Mouse (Mus musculus) kidney, postnatal 25 days (tissue): Measurements from ENCODE around the gene Sell.

Experiments used
- DNase-seq, 2 experiments: peaks; one replicate each; pipeline ENCODE4 v3.0.0; 2021; ENCODE audit warnings: mixed read lengths in 2 of 2

Sell gene

DNA sequence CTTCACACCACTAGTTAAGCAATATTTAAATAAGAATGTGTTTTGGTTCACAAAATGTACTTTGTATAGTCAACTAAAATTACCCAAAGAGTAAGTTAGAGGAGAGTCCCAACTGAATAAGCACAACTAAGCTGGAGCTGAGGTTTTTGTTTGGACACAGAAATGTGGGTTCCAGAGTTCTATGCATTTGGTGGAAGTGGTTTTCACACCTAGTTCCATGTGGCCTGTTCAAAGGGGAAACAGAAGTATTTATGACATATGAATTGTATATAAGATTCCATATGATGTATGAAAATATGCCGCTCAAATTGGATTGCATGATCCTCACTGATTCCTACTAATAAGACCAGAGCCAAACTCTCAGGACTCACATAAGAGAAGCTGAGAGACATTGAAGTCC lies 13.6 kb downstream of the Sell start:
- no peak for DNase-seq

DNA sequence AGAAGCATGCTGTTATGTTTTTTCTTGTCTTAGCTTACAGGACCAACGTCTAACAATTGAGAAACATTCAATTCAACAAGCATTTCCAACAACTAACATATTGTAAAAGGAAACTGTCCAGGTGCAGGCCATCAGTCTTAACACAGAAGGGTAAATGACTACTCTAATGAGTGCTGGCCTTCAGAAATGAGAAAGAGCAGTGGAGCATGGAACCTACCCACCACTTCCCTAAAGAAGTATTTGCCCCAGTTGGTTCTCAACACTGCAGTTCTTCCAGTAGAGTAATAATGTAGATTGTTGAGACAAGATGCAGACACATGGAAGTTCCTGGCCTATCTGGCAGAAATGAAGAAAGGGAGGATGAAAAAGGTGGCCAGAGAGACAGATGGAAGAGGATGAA lies 14.7 kb downstream of the Sell start:
- no peak for DNase-seq

DNA sequence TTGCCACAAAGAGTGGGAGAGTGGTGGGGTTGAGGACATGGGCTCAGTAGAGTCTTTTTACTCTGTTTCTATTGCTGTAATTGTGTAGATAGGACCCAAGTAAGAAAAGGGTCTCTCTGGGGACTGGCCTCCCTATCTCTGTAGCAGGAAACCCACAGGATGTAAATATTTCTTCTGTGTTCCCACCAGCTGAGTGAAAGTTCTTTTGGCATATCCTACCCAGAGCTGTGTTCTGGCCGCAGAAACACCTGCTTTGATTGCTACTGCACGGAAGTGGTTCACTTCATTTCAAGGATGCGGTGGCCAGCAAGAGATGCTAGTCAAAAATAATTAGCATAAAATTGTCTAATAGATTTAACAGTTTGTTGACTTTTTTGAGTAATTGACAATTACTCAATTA lies 15.2 kb downstream of the Sell start:
- no peak for DNase-seq

- no peak for DNase-seq
Measured at GRCm38 (mm10) chr1:164078323-164078741, 16.6 kb downstream of the Sell start.

DNA sequence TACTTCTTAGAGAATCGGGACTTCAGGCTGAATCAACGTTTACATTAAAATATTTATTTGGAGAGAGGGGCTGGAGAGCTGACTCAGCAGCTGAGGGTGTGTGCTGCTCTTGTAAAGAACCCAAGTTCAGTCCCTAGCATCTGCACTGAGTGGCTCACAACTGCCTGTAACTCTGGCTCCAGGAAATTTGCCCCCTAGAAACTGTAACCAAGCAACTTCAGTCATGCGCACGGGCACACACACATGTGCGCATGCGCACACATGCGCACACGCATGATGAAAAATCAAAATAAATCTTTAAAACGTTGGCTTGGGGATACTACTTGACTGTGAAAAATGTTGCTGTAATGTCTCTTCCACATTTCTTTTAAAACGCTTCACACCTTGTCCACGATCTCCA lies 17.3 kb downstream of the Sell start:
- no peak for DNase-seq

- DNase-seq = no peak
Measured at GRCm38 (mm10) chr1:164083046-164083445, 21.3 kb downstream of the Sell start.

GRCm38 (mm10) chr1:164086797-164087196 lies 25.0 kb downstream of the Sell start:
- DNase-seq = no peak

DNA sequence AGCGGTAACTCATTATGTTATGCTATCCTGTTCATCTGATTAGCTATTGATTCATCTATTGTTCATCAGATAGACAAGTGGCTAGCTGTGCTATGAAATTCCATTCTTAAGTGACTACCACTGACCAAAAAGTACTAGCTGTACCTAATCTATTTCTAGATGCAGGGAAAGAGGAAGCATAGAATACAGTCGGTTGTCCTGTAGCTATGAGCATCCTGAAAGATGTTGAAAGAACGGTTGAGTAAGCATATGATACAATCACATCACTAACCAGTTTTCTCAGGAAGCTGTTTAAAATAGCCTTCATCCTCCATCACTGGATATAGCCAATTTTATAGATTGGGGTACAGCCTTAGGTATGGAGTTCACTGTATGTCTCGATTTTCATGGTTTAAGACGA lies 26.1 kb downstream of the Sell start:
- no peak for DNase-seq

GRCm38 (mm10) chr1:164096780-164097179 lies 35.0 kb downstream of the Sell start:
- peak; percentile 28 to 54 for DNase-seq

DNA sequence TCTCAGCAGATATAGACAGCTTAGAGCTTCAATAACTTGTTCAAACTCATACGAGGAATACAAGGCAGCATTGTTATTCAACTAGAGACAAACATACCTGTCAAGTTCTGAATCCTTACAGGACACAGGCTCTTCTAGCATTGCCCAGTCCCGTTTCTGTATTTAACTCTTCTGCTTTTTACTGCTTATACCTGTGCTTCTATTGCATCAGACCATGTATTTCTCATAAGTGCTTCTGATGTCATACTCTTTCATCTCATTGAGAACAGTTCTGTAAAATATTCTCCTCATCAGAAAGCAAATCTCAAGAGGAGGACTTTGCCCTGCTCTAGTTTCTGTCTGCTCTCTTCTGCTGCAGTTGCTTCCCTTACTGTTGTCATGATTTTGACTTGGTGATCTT lies 36.1 kb downstream of the Sell start:
- no peak for DNase-seq

DNA sequence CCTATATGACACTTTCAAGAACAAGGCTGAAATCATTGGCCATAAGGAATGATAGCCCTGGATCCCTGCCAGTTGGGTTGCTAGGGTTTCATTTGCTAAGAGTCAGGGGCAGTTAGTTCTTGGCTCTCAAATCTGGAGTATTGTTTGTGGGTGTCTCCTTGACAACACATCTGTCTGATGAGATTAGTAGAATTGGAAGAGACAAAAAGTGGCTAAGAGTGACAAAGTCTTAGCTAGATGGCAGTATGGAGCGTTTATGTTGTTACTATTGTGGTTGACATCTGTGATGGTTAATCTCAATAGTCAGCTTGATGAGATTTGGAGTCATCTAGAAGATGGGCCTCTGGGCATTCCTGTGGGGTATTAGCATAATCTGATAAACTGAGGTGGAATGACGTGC lies 36.6 kb downstream of the Sell start:
- DNase-seq = no peak

- DNase-seq = no peak
Measured at GRCm38 (mm10) chr1:164109763-164110162, 48.0 kb downstream of the Sell start.

DNA sequence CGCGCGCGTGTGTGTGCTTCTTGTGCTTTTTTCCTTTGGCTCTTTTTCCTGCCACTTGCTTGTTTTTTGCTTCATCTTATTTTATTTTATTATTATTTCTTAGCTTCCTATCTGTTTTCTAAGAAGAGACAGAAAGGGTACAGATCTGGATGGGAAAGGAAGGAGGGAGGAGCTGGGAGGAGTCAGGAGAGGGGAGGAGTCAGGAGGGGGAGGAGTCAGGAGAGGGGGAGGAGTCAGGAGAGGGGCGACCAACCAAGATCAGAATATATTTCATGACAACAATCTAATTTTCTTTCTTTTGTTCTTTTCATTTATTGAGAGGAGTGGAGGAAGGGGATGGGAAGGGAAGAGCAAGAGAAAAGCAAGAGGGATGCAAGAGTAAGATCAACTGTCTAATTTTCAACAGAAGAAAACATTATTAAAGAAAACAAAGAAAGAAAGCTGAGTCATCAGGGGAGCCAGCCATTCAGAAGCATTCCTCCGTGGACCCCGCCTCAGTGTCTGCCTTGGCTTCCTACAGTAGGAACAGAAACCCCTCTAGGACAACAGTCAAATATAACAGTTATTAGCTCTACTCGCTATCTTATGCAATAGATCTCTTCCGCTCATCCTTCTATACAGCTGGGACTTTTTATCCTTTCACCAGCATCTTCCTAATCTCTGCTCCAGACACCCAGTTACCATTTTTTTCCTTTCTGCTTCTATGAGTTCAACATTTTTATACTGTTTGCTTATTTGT lies 49.0 kb downstream of the Sell start:
- no peak for DNase-seq

DNA sequence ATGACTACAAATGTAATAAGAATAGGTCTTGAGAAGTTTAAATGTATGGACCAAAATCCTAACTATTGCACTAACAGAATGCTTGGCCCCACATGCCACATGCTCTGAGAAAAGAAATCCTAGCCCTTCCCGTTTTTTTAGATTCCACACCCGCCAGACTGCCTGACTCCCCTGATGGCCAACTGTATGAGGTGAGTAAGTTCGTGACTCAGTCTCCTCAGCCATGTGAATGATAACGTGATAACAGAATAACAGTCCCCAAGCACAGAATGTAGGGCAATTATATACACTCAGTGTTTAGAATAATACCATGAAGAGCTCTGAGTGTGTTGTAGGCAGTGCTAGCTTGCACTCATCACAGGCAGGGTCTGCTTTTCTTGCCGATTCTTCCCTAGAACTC lies 52.5 kb downstream of the Sell start:
- no peak for DNase-seq

DNA sequence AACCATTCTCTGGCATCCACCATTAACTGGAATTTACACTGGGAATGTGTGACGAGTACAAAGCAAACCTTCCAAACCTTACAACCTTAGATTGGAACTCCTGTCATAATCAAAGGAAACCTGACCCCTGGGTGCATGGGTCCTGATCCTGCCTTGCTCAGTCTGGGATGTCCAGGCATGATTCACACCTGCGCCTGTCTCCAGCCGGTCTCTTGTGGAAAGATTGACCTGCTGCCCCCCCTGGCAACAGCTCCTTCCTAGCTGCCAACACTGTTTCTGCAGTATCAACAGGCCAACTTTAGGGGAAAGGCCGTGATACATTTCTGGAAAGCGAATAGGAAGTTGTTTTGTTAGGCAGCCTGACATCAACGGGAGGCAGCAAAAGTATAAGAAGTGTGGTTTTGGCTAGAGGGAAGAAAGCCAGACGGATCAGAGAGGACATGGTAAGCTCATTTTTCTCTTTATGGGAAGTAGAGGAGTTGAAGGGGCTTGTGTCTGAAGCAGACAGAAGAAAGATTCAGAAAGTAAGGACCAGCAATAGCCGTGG lies 53.2 kb downstream of the Sell start, which contains the start of gene Selp:
Selp (plus strand) TSS at position 318 of the 547 bp plus-strand sequence.
- DNase-seq = peak; percentile 16 to 55

DNA sequence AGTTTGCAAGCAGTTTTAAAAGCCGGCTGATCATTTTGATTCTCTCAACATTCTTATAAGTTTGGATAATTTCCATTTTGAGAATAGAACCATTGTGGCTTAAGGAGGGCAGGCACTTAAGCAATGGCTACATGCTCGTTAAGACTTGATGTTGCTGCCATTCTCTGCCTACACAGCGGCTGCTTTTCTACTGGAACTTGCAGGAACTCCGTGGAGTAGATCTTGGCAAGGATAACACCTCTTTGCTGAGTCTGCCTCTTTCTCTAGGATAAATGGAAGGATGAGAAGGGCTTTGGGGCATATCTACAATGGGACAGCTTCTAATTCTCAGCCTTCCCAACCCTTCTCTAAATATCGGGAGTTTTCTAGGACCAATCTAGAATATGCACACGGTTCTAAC lies 53.9 kb downstream of the Sell start:
- DNase-seq = no peak

DNA sequence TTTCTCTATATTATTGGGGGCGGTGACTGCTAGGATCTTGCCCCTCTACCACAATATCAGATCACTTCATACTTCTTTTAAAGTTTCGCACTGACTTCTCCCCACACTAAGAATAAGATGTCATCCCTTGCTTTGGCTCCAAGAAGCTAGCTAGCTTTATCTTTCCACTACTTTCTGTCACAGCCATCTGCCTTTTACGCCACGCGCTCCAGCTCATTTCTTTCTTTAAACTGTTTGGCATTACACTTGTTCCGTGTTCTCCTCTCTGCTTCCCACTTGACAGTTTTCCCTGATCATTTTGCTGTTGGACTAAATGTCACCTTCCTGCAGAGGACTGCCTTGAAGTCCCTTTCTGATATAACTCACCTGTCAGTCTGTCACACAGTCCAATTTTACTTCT lies 56.1 kb downstream of the Sell start:
- no peak for DNase-seq

GRCm38 (mm10) chr1:164119892-164120776 lies 58.4 kb downstream of the Sell start:
- no peak for DNase-seq

DNA sequence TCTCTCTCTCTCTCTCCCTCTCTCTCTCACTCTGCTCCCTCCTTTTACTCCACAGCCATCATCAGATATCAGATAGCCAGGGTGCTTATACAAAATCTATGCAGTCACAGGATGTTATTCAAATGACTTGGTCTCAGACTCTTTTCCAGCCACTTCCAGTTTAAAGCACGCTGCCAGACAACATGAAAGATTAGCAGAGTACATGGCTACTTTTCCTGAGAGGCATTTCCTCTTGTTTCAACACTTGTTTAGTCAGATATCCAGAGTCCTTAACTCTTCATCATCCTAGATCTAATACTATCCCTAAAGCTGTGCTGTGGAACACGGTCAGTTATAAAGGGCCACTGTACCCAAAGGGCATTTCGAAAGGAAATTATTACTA lies 59.0 kb downstream of the Sell start:
- no peak for DNase-seq

- DNase-seq = no peak
Measured at GRCm38 (mm10) chr1:164123836-164124235, 62.1 kb downstream of the Sell start.

GRCm38 (mm10) chr1:164130013-164130412 lies 68.2 kb downstream of the Sell start:
- no peak for DNase-seq

DNA sequence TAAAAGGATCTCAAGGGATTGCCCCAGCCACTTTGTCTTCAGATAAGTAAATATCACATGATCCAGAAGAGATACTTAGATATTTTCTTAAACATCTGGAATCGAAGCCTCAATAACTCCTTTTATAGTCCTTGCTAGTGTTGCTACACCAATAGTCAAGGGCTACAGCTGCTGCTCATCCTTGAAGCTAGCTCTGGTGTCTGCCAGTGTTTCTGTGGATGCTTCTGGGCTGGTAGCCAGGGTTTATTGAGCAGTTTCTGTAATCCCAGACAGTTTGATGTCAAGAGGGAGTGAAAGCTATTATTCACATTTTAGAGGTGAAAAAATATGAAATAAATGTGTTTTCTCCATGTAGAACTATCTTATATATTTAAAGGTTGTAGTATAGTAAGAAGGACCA lies 70.8 kb downstream of the Sell start:
- DNase-seq = no peak
